Mouse (Mus musculus): ENCODE data around the gene Ppp1r2.

GRCm38 (mm10) chr16:31278081-31278480 is 3.0 kb upstream of the Ppp1r2 start:
- no peak for TF ChIP-seq POLR2A (IDR thresholded peaks at IDR 0.05; ENCODE audit: extremely low read depth, insufficient read depth, low read length)
- no peak for TF ChIP-seq CTCF (IDR thresholded peaks at IDR 0.05; ENCODE audit: extremely low read depth, insufficient read depth, low read length)

Measured in cortical plate, adult 2 months (tissue).